Mouse (Mus musculus): ENCODE results near the gene Pkp4.
"Not testable (repeated sequence)": the region's sequence is repeated elsewhere in the genome, so short reads cannot be mapped to it uniquely, and the experiment has no call there.

The Pkp4 gene

DNA sequence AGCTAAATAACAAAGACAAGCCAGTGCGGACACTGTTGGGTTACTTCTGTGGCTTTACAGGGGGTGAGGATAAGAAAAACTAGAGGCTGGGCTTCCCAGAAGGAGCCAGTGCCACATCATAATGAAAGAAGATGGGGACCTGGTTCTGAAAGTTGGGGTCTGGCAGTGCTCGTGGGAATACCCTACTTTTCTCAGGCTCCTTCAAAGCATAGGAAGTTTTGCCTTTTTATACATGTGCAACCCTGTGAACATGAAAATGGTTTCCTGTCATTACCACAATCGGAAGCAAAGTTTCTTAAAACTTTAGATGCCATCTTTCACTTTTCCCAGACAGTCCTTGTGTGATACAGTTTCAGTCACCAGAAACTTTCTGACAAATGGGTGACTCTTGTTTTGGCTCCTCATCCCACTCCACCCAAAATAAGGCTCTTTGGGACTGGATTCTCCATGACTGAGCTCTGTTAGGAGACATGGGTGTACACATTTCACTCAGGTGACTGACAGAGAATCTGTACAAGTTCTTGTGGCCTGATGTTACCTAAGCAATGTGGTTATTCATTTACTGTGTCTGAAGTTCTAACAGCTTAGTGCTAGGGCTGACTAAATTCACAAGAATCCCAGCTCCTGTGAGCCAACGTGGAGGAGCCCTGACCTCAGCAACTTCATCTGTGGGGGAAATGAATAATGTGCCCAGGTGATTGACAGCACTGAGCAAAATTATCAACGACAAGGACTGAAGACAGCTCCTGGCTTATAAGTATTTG lies 179.3 kb downstream of the Pkp4 start:
- no peak for DNase-seq (ENCODE audit: low spot score in 2 of 2)

DNA sequence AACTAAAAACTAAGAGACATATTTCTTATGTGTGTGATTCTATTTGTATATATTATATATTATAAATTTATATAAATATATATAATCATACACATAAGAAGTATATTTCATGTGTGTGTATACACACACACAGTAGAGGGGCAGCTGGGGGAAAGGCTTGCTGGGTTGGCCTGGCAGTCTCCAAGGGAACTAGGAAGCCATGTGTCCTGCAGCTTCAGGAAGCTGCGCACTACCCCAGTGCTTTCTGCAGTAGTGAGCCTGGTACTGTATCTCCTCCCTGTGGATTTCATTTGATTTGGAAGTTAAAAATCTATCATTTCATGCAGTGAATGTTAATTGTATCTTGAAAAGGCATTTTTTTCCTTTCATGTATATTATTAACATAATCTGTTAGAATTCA lies 180.2 kb downstream of the Pkp4 start:
- DNase-seq (ENCODE audit: low spot score in 2 of 2) = no peak

DNA sequence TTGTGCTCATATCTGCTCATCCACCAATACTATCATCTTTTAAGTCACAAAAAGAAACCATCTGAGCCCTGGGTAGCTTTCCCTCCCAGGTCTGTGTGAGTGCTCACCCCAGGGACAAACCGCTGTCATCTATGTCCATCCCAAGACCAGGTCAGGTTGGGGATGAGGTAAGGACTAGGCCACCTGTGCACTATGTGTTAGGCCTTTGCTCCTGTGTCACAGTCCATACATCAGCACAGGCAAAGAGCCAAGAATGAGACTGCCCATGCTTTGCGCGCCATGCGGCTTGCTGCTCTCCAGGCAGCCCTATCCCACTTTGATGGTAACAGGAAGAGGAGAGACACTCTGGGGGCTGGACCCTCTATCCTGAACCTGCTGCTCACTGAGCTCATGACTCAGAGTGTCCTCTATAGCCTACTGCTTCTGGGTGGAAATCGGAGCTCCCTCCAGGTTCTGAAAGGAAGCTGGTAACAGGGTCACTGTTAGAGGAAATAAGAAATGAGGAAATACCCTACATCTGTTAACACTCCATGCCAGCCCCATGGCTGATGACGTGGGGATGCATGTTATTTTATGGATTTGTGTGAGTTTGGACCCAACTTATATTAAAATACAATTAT lies 182.1 kb downstream of the Pkp4 start:
- no peak for DNase-seq (ENCODE audit: low spot score in 2 of 2)

DNA sequence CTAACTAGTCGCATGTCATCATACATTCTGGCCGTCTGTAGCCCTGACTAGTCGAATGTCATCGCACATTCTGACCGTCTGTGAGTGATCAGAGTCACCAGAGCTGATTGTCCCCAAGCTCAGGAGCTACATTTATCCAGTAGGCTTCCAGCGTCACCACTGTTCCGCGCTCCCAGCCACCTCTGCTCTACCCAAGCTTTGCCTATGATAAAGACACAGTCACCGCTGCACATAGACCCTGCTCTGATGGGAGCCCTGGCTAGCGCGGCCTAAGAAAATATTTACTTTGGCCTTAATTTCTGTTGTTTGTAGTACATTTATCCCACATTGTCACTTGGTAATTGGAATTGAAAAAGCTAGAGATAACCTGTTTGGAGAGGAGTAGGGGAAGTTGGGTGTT lies 183.2 kb downstream of the Pkp4 start:
- no peak for DNase-seq (ENCODE audit: low spot score in 2 of 2)

DNA sequence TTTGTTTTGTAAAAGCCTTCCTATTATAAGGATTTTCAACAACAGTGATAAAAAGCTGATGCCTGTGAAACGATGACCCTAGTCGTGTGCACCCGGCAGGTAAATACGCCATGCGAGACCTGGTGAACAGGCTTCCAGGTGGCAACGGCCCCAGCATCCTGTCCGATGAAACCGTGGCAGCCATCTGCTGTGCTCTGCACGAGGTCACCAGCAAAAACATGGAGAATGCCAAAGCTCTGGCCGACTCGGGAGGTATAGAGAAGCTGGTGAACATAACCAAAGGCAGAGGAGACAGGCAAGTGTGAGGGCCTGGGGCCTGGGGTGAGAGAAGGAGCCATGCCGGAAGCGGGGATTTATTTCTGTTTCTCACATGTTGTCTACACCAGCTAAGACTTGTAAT lies 184.0 kb downstream of the Pkp4 start:
- DNase-seq (ENCODE audit: low spot score in 2 of 2) = no peak

DNA sequence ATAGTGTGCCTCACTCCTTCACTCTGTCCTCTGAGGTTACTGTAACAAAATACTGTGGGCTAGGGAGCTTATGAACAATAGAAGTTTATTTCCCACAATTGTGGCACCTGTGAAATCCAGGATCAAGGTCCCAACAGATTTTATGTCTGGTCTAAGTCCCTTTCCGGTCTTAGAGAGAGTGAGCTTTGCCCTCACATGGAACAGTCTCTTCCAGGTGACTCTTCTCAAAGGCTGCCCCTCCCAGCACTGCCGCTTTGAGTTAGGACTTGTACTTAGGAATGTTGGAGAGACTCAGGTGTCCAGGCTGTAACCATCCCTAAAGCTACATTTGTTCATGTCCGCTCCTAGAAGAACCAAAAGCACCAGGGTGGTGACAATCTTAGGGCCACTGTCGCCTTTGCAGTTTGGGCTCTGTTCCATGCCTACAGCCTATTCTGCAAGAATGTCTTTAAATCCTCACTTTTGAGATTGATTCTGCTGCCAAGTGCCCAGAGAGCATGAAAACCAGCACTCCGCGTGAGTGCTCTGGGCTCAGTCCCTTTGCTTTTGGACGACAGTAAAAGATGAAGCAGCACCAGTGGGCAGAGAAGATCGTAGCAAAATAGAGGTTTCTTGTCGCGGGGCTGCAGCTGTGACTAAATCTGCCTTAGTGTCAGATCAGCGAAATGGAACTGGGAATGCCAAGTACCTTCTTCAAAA lies 184.6 kb downstream of the Pkp4 start:
- DNase-seq (ENCODE audit: low spot score in 2 of 2) = no peak

DNA sequence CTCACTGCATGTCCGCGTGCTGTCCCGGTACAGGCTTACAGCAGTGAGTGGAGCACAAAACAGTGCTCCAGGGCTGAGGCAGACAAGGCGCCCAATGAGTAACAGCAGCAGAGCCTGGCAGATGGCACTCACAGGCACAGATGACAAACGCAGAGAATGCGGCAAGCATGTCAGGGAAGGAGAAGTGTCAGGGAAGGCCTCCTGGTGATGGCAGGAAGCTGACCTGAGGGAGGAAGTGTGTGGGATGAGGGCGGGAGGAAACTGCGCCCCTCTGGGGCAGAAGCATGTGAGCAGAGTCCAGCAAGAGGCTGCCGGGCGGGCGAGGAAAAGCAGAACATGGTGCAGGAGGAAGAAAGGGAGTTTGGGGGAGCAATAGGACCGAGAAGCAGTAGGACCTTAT lies 185.8 kb downstream of the Pkp4 start:
- DNase-seq (ENCODE audit: low spot score in 2 of 2) = peak in 1 of 2 experiments; percentile 67

DNA sequence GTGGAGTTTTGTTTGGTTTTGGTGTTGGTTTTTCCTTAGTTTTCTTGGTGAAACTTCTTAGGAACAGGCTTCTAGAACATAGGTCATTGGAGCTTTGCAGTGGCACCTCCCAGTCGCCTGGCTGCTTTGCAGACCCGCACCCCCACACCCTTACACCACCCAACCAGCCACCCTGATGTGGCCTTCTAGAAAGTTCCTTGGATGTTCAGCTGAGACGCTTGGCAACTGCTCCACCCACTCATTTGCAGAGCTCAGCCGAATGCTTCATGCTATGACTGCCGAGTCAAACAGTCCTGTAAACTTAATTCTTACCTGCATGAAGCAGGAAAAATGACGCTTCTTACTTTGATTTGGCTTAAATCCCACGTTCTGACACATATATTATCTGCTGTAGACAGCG lies 187.9 kb downstream of the Pkp4 start:
- no peak for DNase-seq (ENCODE audit: low spot score in 2 of 2)

DNA sequence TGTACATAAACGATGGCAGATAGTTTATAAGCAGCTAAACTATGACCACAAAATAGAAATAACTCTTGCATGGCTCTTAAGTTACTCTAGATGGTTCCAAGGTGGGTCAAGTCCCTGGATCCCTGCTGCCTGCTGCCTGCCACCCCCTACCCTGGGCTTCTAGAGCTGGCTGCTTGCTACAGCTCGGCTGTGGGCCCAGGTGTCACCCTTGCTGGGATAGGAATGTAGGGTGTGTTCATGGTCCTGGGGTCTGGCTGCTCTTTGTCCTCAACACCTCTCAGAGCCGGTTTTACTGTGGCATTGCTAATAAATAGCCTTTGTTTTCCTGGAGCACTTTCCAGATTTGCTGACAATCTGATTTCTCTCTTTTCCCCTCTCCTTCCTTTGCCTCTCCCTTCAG lies 189.4 kb downstream of the Pkp4 start:
- DNase-seq (ENCODE audit: low spot score in 2 of 2) = no peak

DNA sequence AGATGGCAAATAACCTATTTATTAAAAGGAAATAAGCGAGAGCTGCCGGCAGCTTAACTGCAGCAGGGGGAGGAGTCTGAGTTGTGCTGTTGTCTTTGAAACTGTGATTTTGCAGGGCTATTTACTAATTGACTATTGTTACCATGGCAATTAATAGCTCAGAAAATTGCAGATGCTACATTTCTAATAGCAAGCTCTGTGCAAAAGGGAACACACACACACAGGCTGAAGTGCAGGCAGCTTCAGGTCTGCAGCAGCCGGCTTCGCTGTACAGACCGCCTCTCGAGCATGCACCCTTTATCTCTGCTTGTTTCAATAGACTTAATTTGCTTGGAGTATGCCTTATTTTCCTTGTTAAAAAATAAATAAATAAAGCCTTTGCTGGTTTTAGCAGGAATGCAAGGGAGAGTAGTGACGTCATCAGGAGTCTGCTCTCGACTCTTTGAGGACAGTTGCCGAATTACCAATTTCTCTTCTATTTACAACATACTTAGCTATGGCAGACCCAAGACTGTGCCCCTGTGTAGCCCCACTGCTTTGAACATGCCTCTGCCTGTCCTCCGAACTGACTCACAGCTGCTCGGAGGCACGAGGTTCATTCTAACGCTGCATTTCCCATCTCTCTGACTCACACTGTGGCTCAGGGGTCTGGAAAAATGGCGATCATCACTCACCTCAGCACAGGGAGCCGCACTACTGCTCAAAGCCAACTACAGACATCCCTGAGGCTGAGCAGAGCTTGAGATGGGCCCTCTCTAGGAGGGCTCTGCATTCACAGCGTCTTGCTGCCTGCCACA lies 190.9 kb downstream of the Pkp4 start:
- DNase-seq (ENCODE audit: low spot score in 2 of 2) = no peak

DNA sequence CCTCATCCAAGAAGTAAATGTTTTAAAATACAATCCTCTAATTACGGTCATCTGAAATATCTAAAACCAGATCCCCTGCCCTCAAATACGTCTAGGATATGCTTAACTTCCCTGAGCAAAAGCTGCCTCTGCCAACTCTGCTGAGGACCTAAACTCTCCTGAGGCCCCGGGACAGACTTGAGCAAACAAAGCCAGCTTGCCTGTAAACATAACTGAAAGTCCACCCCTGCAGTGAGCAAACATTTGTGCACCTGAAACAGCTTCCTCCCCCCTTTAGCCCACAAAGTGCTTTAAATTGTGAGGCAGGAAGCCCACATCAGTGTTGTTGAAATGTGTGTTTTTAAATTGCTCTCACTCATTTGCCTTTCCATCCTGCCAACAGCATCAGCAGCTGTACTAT lies 193.2 kb downstream of the Pkp4 start:
- no peak for DNase-seq (ENCODE audit: low spot score in 2 of 2)

DNA sequence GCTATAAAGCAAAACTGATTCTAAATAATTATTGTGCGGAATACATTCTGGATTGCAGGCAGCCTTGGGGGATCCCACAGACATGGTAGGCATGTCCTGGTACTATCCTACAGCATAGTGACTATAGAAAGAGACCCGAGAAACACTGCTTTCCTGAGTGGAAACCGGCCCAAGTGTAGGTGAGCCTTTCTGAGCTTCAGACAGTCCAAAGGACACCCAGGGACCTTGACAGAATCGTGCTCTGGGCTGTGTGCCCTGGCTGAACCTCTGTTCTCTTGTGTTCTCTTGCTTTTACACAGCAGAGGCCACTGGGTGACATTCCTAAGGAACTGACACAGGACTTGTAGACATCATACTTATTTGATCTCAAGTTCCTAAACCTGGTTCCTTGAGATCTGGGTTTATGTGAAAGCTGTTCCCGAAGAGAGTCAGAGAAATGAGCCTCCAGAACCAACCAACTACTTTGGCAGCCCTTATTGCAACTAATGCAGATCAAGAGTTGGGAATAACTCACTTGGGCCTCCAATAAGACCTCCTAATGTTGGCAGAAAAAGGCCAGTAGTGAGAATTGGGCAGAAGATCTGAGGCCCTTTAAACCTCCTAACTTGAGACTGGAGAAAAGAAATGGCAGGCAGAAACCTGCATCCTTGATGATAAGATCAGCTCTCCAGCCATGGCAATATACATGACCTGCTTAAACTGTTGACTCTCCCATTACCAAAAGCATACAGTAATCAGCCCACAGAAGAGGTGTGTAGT lies 195.1 kb downstream of the Pkp4 start:
- no peak for DNase-seq (ENCODE audit: low spot score in 2 of 2)

DNA sequence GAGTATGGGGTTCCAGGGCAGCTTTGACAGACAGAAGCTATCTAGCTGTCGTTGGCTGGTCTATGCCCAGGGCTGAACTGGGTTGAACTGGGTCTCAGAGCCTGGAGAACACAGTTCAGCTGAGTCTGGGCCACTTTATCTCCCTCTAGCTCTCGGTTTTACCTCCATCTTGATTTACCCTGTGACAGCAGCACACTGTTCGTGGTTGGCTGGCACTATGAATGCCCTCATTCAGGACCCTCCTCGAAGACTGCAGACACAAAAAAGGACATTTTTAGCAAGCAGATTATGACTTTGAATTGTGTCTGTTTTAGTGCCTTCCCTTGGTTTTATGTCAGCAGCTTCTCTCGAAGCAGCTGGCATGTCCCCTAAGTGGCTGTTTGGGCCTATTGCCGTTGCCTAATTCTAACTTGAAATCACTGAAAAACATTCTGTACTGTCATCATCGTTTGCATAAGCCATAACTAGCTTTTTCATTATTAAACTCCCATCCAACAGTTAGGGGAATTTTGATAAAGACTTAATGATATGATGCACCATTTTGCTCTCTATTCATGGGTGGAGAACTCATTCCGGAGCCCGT lies 199.2 kb downstream of the Pkp4 start:
- DNase-seq (ENCODE audit: low spot score in 2 of 2) = no peak

DNA sequence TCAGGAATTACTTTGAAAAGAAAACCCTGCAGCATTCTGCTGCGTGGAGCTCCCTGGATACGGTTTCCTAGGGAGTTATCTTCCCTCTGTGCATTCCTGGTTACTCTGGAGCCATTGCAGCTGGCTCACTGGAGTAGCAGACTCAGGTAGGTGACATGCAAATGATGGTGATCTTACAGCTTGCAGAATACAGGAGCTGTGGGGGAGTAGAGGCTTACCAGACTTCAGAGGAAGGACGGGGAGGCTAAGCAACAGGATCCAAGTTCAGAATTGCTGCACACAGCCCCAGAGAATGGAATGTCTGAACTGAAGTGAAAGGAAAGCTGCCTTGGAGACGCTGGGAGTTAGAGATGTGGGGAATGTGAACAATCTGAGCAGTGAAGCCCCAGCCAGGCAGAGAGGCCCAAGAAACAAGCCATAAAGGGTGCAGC lies 200.7 kb downstream of the Pkp4 start:
- no peak for DNase-seq (ENCODE audit: low spot score in 2 of 2)

DNA sequence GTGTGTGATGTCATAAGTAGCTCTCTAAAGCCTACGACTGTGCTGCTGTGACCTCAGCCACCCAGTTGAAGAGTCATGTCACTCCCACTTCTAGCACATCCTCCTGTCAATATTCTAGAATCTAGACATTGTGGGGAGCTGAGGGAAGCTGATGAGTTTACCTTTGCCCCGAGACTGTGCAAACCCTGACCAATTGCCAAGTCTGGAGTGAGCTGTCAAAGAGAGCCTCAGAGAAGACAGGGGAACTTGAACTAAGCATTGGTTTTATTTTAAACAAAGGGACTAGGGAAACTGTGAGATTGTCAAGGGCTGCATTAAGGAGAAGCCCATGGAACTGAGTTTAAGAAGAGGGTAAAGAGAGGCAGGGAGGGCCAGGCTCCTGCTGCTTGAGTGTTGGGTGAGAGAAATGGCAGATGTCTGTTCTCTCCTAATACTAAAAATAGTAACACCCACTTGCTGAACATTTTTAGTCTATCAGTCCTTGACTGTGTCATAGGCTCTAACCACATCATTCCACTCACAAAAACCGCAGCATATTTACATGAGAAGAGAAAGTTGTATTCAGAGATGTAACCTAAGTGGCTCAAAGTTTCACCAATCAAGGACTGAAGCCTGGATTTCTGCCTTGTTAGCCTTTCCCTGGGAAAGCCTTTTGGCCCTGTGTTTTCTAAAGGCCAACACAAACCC lies 203.6 kb downstream of the Pkp4 start:
- DNase-seq (ENCODE audit: low spot score in 2 of 2) = no peak

DNA sequence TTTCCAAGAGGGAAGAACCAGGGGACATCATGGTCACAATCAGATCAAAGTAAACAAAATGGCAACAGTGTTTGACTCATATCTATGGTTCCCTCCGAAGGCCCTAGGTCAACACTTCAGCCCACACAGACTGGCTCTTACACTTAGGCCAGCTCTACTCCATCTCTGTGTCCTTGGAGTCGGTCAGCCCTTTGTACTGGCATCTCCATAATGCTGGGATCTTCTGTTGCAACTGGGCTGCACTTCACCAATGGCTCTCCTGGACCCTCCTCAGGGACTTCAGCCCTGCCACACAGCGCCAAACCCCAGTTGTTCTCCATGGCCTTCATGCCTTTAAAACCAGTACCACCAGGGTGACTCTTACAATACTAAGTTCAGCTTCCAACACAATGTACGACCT lies 206.5 kb downstream of the Pkp4 start:
- no peak for DNase-seq (ENCODE audit: low spot score in 2 of 2)

DNA sequence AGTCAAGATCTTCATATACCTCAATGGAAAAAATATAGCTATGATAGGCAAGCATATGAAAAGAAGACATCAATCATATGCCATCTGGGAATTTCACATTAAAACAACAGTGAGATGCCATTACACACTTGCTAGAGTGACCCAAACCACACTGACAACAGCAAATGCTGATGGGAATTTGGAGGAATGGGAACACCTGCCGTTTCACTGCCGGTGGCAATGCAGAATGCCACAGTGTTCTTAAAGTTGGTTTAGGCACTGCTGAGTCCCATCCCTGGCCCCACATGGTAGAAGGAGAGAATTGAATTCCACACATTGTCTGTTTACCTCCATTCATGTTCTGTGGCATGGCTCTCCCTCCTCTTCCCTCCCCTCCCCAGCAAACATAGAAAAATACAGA lies 212.5 kb downstream of the Pkp4 start:
- no peak for DNase-seq (ENCODE audit: low spot score in 2 of 2)

DNA sequence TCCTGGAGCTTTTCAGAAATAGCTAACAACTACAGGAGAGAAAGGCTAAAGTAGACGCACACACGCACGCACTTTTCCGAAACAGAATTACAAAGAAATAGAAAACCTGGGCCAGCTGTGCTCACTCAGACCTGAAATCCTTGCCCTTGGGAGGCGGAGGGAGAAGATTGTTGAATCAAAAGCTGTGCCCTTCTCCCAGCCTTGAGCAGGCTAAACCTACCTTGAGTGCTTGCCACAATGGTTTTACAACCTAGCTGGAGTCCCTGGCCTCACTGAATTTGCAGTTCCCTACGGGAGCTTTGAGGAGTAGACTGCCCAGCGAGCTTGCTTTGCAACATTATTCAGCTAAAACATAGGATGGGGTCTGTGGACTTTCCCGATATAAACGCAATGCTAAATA lies 217.4 kb downstream of the Pkp4 start:
- DNase-seq (ENCODE audit: low spot score in 2 of 2) = no peak

DNA sequence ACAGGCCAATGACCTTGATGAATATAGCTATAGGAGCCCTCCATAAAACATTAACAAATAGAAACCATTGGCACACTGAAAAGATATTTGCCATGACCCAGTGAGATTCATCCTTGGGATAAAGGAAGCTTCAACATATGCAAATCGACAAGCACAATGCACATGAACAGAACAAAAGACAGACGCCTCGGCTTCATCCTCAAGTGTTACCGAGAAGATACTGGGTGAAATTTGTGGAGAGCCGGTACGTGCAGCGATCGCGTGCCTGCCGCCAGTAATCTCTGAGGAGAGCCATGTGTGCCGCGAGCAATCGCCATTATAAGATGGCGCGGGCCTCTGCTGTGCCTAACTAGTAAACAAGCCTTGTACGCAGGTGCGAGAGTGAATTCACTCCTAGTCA lies 218.2 kb downstream of the Pkp4 start:
- not testable (repeated sequence) for DNase-seq (ENCODE audit: low spot score in 2 of 2)

DNA sequence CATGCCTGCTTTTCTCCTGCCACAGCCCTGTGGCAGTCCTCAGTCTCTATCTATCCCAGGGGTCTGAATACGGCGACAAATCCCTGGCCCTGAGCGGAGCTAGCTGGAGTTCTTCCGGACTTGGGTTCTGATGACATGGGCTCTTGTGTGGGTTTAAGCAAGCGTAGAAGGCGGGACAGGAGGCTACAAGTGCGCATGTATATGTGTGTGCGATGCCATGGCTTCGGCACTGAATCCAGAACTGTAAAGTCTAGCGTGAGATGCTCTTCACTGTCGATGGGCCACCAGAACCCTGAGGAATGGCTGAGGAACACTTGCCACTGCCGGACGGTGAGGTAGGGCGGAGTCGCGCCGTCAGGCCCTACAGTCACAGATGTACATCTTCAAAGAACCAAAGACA lies 222.6 kb downstream of the Pkp4 start:
- no peak for DNase-seq (ENCODE audit: low spot score in 2 of 2)
